Mouse (Mus musculus) C2C12 (cell line): ENCODE data around the gene Klhl41. TPM values are rescaled to one million over a fixed set of nuclear protein-coding genes. Genes with fewer than 3 reads are reported as not detected.
"Not testable (repeated sequence)": the region's sequence is repeated elsewhere in the genome, so short reads cannot be mapped to it uniquely, and the experiment has no call there.

ENCODE experiments used
- H3K27me3 ChIP-seq: one replicate; pipeline ENCODE4 v1.6.1; 2011; ENCODE audit not compliant: control insufficient read depth, insufficient read depth, insufficient read length
- H3K36me3 ChIP-seq: one replicate; pipeline ENCODE4 v1.6.1; 2011; ENCODE audit not compliant: control insufficient read depth, insufficient read depth
- H3K4me3 ChIP-seq: one replicate; pipeline ENCODE4 v1.5.1; 2011; ENCODE audit warnings: mild to moderate bottlenecking, control low read depth; ENCODE audit not compliant: poor library complexity, insufficient read depth, severe bottlenecking
- H3K79me2 ChIP-seq: one replicate; pipeline ENCODE4 v1.6.1; 2011; ENCODE audit not compliant: control insufficient read depth, insufficient read depth
- H3K79me3 ChIP-seq: one replicate; pipeline ENCODE4 v1.6.1; 2011; ENCODE audit warnings: low read depth, control low read depth
- H3ac ChIP-seq: one replicate; pipeline ENCODE3; 2011; ENCODE audit warnings: low read depth; ENCODE audit not compliant: control insufficient read depth, insufficient read length
- CEBPB ChIP-seq: IDR thresholded peaks from one replicate; pipeline ENCODE4 v1.6.1; 2011; ENCODE audit warnings: low read depth, mild to moderate bottlenecking, control low read depth, moderate library complexity
- CTCF ChIP-seq: IDR thresholded peaks from one replicate; pipeline ENCODE4 v1.5.1; 2011; ENCODE audit not compliant: control insufficient read depth, insufficient read depth, insufficient read length
- FOSL1 ChIP-seq: IDR thresholded peaks from one replicate; pipeline ENCODE4 v1.8.0; 2011; ENCODE audit warnings: mild to moderate bottlenecking, low read length; ENCODE audit not compliant: poor library complexity, insufficient read depth, severe bottlenecking
- MAX ChIP-seq: IDR thresholded peaks from one replicate; pipeline ENCODE4 v1.6.1; 2011; ENCODE audit warnings: mild to moderate bottlenecking, control low read depth
- MYOD1 ChIP-seq: IDR thresholded peaks from one replicate; pipeline ENCODE4 v1.6.1; 2011; ENCODE audit warnings: low read depth; ENCODE audit not compliant: control insufficient read depth, insufficient read length
- MYOG ChIP-seq: IDR thresholded peaks from one replicate; pipeline ENCODE4 v1.6.1; 2011; ENCODE audit not compliant: control insufficient read depth, insufficient read length; ENCODE audit errors: extremely low read depth
- USF1 ChIP-seq: IDR thresholded peaks from one replicate; pipeline ENCODE4 v1.6.1; 2011; ENCODE audit warnings: low read depth, mild to moderate bottlenecking, control low read depth, moderate library complexity
- polyA plus RNA-seq: library from polyadenylated mRNA; unstranded; fragments of >200 nt; fragmentation: generic; extraction: Trizol; gene quantifications from one replicate; pipeline ENCODE4 v1.2.1, GENCODE M21; 2012; ENCODE audit warnings: missing spikeins

Gene Klhl41
- polyA plus RNA-seq, 1 experiment, result 0.88 TPM

DNA sequence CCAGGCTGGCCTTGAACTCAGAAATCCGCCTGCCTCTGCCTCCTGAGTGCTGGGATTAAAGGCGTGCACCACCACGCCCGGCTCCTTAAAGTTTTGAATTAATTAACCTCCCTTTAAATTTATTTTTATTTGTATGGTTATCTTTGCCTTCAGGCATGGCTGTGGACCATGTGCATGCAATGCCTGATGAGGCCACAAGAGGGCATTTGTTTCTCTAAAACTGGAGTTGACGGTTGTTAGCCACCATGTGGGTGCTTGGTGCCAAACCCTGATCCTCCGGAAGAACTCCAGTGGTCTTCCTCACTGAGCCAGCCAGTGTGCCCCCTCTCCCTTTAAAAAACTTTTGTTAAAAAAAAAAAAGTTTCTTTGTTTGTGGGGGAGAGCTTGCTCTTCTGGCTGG is 34.1 kb upstream of the Klhl41 start:
- no peaks in the 10 kb centered on the region for H3K36me3 ChIP-seq
- no peak overlapping the region for H3ac ChIP-seq
- no peak overlapping the region for H3K4me3 ChIP-seq
- peak; percentile 87 for TF ChIP-seq MAX
- TF ChIP-seq FOSL1, result no peak
- peak; percentile 25 for TF ChIP-seq CTCF
- no peaks in the 10 kb centered on the region for H3K27me3 ChIP-seq
- H3K79me2 ChIP-seq, result no peaks in the 10 kb centered on the region
- H3K79me3 ChIP-seq, result no peaks in the 10 kb centered on the region

DNA sequence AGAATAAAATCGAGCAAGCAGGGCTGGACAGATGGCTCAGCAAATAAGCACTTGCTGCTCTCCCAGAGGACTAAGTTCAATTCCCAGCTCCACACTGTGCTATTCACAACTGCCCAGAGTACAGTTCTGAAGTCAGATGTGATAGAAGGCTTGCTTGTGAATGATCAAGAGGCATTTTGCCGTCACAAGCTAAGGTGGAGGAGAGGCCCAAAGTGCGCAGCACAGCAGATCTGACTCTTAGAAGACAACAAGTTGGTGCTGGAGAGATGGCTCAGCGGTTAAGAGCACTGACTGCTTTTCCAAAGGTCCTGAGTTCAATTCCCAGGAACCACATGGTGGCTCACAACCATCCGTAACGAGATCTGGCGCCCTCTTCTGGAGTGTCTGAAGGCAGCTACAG is 31.9 kb upstream of the Klhl41 start:
- H3ac ChIP-seq, H3K4me3 ChIP-seq, H3K36me3 ChIP-seq, H3K79me3 ChIP-seq, H3K27me3 ChIP-seq, H3K79me2 ChIP-seq: not testable (repeated sequence)

DNA sequence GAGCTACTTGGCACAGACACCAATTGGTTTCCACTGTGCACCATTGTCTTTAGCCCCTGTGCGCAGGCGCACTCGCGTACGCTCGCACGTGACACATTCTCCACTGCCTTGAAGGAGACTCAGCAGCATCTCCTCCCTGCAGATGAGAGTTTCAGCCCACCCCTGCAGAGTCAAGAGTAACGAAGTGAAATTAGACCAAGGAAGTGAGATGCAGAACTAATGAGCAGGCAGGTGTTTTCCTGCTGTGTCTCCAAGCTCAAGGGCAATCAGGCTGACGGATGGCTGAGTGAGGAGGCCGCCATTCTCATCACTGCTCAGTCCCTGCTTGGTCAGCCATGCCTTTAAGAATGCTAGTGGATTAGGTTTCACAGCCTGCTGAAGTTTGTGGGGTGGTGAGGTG is 29.8 kb upstream of the Klhl41 start:
- Histone ChIP-seq H3K79me2 (no peaks in the 10 kb centered on the region), H3K4me3 (no peak overlapping the region), H3K36me3 (no peaks in the 10 kb centered on the region), H3K27me3 (no peaks in the 10 kb centered on the region), H3K79me3 (no peaks in the 10 kb centered on the region), H3ac (no peak overlapping the region)
- no peak for TF ChIP-seq CTCF
- no peak for TF ChIP-seq CEBPB
- TF ChIP-seq MAX, result no peak
- no peak for TF ChIP-seq MYOG
- no peak for TF ChIP-seq USF1
- no peak for TF ChIP-seq FOSL1
- TF ChIP-seq MYOD1, result no peak

DNA sequence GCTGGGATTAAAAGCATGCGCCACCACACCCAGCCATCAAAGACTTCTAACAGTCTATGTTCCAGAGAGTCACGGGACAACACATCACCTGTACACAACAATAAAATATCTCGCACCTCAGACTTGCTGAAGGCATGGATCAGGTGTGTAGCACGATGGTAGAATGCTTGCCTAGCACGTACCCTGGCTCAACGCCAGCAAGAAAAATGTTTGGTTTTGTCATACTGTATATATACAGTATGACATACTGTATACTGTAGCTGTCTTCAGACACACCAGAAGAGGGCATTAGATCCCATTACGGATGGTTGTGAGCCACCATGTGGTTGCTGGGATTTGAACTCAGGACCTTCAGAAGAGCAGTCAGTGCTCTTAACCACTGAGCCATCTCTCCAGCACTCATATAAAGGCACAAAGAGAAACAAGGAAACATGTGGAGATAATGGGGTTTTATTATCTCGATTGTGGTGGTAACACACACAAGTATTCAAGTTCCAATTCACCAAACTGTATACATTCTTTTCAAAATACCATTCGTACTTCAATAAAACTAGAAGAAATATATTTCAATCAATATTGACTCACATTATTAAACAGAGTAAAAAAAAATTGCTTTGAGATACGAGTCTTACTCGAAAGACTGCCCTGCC is 24.8 kb upstream of the Klhl41 start:
- H3K36me3 ChIP-seq, result no peaks in the 10 kb centered on the region
- peaks cover 7% of the 10 kb centered on the region for H3K79me2 ChIP-seq
- H3K4me3 ChIP-seq, result no peak overlapping the region
- no peak overlapping the region for H3ac ChIP-seq
- H3K27me3 ChIP-seq, result no peaks in the 10 kb centered on the region
- TF ChIP-seq MYOD1 (no peak), USF1 (no peak)
- no peaks in the 10 kb centered on the region for H3K79me3 ChIP-seq

DNA sequence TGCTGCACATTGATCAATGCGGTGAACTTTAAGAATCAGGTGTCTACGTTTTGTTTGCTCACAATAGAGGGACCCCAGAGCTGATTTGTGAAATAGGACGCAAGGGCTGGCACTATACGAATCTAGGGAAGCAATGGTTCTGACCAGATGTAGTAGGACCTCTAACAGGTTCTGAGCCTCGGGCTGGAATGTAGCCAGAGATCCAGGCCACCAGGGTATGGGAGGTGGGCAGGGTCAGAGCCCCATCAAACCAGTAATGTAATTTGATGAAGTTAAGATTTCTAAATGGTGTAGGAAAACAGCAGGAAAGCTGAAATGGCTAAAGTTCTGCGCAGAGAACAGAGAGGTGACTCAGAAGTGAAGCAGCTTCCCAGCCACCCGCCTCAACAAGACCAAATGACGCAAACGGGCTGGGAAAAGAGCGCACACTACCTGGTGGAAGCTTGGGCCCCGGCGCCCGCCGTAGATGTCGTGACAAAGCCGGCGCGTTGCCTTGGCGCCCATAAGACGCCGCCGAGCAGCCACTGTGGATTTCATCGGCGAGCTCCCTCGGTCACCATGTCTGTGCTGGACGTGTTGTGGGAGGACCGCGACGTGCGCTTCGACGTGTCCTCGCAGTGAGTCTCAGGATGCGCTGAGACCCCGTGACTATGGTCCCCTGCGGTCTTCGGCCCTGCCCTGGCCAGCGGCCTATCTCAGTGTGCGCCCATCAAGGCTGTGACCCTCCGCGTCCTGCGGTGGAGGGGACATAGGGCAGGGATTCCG is 23.0 kb upstream of the Klhl41 start, which contains the start of gene Bbs5:
Gene Bbs5 (plus strand): TSS at position 446 of the 765 bp plus-strand sequence.
- Histone ChIP-seq H3K79me3 (no peaks in the 10 kb centered on the region), H3ac (peak within 1 kb of the TSS; percentile 99), H3K27me3 (no peaks in the 10 kb centered on the region), H3K36me3 (no peaks in the 10 kb centered on the region), H3K79me2 (peaks cover 7% of the 10 kb centered on the region), H3K4me3 (peak within 1 kb of the TSS; percentile 97)
- TF ChIP-seq CEBPB (peak; percentile 56), MAX (no peak), USF1 (no peak)

DNA sequence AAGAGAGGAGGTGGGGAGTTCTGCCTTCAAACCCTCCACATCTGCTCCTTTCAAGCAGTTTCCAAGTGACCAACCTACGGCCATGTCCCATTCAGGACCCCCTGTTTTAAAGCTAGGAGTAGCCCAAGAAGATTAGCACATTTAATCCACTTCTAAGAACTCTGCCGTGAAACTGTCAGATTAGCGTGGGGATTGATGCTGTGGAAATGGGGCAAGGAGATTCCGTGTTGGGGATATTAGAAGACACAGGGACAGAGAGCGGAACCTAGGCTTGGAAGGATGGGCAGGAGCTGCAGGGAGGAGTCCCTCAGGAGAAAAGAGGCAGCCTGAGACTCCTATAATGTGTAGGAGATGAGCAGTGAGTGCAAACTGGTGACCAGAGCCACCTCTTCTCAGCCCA is 20.2 kb upstream of the Klhl41 start:
- Histone ChIP-seq H3K79me3 (no peaks in the 10 kb centered on the region), H3K4me3 (no peak overlapping the region), H3K27me3 (no peaks in the 10 kb centered on the region), H3K79me2 (peaks cover 7% of the 10 kb centered on the region), H3K36me3 (peaks cover 2% of the 10 kb centered on the region), H3ac (no peak overlapping the region)
- no peak for TF ChIP-seq MAX

DNA sequence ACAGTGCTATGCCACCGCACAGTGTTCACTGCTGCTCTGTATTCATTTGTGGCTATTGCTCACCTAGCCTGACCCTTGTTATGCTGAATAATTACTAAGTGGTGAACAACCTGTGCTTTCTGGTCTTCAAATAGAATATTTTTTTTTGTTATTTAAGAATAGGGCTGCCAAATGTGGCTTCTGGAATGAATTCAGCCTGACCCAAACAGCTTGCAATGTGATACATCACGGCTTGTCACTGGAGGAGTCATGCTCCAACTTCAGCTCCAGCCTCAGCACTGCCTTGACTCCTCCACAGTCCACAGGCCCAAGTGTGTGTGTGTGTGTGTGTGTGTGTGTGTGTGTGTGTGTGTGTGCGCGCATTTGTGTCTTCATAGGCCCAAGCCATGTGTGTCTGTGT is 10.6 kb upstream of the Klhl41 start:
- TF ChIP-seq FOSL1 (no peak), USF1 (no peak), CEBPB (no peak), MAX (no peak), CTCF (no peak), MYOD1 (no peak), MYOG (no peak)
- Histone ChIP-seq H3K36me3 (peaks cover 30% of the 10 kb centered on the region), H3K79me2 (no peaks in the 10 kb centered on the region), H3K27me3 (no peaks in the 10 kb centered on the region), H3ac (no peak overlapping the region), H3K79me3 (no peaks in the 10 kb centered on the region), H3K4me3 (no peak overlapping the region)
